Mouse (Mus musculus) ovary, postnatal 10 days (tissue): ENCODE results near the gene Caprin1.

Source experiments
- DNase-seq: peaks from one replicate; pipeline ENCODE4 v3.0.0; 2022; ENCODE audit warnings: low spot score

Caprin1 gene

DNA sequence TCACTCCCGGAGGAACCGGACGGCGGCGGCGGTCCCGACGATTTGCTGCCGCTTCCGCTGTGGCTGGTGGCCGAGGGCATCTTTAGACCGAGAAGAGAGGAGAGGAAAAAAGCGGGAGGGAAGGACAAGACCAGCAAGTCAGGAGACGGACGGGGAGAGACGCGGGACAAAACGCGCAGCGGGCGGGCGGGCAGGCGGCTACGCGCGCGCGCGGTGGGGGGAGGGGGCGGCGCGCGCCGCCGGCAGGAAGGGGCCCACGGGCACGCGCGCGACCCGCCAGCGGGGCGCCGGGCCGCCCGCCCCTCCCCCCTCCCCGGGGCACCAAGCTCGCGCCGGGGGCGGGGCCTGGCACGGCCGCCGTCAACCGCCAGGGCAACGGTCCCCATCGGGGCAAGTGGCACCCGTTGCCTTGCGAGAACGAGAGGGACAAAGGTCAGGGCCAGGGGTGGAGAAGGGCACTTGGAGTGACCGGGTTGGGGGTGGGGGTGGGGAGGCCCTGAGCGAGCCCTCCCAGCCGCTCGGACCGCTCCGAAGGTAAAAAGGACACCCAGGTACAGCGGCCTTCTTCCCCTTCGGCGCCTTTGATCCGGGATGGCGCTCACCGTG lies 485 bp downstream of the Caprin1 start:
- peak; percentile 55 for DNase-seq

DNA sequence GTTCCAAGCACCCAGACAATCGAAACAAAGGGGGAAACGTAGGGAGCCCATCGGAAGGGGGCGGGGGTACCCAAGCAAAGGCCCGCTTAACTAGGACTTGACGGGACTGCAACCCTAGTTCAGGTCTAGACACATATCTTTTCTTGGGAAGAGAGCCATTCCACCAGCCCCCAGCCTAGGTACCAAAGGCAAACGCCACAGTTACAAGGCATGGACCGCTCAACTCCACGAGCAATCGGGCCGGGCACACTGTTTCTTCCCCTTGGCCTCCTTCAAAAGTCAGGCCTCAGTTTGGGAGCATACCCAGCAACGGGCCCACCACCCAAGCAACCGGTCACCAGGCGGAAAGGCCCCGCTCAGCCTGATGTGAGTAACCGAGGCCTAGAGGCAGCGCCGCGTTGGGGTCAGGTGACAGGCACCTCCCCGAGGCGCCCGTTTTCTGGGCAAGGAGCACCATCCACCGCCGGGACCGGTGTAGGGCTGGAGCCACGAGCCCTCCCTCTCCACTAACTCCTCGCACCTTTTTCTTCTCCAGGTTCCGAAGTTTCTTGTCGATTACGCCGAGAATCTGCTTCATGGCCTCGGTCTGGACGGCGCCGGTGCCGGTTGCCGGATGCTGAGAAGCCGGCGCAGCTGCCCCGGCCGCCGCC lies 1.1 kb downstream of the Caprin1 start:
- DNase-seq, result peak; percentile 38

DNA sequence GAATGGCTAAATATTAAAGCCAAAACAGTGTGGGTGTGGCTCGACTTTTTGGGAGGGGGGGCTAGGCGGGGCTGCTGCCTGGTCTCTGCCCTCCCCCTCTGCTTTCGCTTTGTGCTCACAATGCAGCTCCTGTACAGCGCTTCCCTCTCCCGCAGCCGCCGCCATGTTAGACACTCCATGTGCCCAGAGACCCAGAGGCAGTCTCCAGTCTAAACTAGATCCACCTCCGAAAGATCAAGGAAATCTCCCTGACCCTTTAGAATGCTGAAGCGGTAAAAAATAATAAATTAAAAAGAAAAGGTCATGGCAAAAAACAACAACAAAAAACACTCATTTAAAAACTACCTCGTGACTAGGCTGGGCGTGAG lies 1.6 kb downstream of the Caprin1 start:
- DNase-seq, result peak; percentile 24

GRCm38 (mm10) chr2:103792009-103792408 lies 5.4 kb downstream of the Caprin1 start:
- DNase-seq, result no peak

DNA sequence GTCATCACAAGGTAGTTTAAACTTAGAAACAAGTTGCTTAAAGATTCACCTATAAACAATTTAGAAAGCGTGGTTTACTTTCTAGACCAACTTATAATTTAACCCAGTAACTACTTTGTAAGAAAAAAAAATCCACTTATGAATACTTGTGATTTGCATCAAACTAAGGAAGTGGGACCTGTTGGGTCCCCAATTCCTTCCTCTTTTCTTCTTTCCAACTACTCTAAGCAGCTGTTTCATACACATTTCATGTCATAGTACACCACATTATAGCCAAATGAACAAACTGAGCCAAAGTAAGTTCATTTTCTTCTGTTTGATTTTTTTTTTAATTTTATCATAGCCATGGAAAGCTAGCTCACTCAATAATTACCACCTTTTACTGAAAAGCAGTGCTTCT lies 11.7 kb downstream of the Caprin1 start:
- no peak for DNase-seq

GRCm38 (mm10) chr2:103784621-103785020 lies 12.8 kb downstream of the Caprin1 start:
- no peak for DNase-seq

- DNase-seq, result no peak
Measured at GRCm38 (mm10) chr2:103762492-103762891, 35.0 kb downstream of the Caprin1 start.

DNA sequence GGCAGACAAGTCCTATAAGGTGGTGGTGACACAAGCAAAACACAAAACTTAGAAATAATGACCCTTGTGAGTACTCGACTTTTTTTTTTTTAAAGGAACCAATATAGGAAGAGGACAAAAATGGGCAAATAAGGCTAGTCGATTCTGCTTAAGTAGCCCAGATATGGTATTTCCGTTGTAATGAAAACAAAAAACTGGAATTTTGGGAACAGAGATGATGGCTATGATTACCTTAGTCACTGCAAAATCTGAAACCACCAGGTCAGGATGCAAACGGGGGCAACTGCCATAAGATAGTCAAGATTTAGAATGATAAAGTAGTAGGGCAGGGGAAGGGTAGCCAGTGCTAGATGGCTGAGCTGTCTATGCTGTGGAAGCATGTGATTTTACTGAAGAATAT lies 35.5 kb downstream of the Caprin1 start:
- DNase-seq, result no peak

GRCm38 (mm10) chr2:103760906-103761716 lies 36.3 kb downstream of the Caprin1 start, which contains the start of gene Nat10:
TSS of gene Nat10 (minus strand) at chr2:103761270.
- peak; percentile 94 for DNase-seq

- DNase-seq, result no peak
Measured at GRCm38 (mm10) chr2:103760421-103760820, 37.0 kb downstream of the Caprin1 start.

DNA sequence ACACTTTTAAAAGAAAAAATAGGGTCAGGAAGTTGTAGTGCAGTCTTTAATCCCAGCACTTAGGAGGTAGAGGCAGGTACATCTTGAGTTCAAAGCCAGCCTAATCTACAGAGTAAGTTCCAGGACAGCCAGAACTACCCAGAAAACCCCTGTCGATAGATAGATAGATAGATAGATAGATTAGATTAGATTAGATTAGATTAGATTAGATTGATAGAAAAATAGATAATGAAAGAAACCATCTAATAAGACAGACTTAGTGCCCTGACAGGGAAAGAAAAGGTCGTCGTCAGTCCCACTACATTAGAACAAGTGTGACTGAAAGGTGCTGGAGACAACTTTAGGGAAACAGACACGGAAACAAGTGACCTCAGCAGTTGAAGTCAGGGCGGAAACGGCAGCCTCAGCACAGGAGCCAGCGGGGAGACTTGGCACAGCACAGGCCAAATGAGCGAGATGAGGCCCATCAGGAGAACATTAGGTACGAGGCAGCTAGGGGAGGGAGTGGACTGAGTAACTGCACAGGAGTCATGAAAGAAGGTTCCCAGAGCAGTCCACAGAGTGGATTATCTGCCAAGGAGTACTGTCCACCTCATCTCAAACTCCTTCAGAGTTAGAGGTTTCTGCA lies 41.9 kb downstream of the Caprin1 start:
- DNase-seq, result no peak

- DNase-seq, result no peak
Measured at GRCm38 (mm10) chr2:103754614-103755013, 42.8 kb downstream of the Caprin1 start.

DNA sequence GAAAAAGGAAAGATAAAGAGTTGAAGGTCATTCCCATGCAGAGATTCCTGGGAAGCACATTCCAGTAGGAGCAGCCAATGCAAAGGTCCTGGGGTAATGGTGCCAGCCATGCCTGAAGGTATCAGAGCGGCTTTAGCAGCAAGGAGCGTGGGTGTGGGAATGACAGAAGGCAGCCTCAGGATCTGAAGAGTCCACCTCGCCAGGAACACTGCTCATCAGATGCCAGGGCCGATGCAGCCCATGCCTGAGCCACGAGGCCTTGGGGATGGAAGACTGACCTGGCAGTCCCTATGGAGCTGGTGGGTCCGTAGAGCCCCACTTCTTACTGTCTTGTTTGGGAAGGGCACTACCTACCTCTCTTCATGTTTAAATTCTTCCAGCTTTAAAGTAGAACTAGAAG lies 45.7 kb downstream of the Caprin1 start:
- DNase-seq, result no peak

DNA sequence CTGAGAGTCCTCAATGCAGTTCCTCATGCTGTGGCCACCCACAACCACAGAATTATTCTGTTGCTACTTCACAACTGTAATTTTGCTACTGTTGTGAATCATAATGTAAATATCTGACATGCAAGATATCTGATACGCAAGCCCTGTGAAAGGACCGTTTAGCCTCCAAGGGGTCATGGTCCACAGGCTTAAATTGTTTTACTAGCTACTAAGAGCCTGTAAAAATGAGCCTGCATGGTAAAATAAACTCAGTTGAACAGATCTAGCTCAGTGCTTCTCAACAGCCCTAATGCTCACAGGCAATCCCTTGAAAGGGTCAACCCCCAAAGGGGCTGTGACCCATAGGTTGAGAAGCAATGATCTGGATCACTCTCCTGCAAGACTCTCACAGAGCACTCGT lies 48.4 kb downstream of the Caprin1 start:
- no peak for DNase-seq

DNA sequence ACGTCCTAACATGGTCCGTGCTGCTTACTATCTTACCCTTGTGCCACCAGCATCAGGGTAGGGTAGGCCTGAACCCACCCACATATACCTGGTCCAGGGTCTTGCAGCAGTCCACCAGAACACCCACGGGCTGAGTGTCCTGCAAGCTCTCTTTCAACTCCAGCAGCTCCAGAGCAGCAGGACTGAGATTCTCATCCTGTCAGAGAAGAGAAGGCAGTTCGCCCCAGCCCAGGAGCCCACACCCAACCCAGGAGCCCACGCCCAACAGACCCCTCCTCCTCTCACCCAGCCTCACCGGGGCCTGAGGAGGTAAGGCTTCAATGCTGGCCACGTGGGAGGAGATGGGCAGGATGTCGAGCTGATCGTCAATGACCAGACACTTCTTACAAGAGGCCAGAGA lies 49.6 kb downstream of the Caprin1 start:
- DNase-seq, result no peak

GRCm38 (mm10) chr2:103746761-103747160 lies 50.7 kb downstream of the Caprin1 start:
- no peak for DNase-seq

DNA sequence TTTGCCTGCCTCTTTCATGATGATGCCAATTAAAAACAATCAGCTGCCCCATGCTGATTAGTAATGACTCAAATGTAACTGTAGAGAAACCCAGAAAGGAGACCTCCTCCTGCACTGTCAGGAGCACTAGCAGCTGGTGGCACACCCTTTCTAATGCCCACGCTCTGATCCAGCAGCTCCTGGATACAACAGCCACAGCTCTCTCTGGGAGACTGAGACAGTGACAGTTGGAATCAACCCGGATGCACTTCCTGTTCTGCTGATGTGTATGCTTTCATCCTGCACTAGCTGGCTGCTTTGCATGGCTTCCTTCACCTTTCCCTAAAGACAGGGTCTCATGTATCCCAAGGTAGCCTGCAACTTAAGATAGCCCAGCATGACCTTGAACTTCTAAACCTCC lies 51.4 kb downstream of the Caprin1 start:
- DNase-seq, result no peak

GRCm38 (mm10) chr2:103745481-103745880 lies 52.0 kb downstream of the Caprin1 start:
- no peak for DNase-seq

- DNase-seq, result no peak
Measured at GRCm38 (mm10) chr2:103743988-103744387, 53.5 kb downstream of the Caprin1 start.

DNA sequence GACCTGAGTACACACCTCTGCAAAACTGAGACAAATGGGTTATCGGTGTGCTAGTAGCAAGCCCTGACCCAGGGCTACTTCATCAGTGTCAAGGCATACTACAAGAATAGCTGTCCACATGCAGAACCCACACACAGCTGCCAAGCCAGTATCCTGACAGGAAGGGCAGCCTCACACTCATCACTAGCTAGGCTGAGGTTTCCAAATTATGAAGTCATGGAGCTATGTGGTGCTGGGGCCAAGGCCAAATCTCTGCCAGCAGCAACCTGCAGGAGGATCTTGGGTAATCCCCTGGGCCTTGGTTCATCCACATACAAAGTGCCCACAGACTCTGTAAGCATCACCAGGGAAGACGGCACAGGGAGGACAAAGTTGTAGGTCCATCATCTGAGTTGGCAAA lies 53.9 kb downstream of the Caprin1 start:
- no peak for DNase-seq

- no peak for DNase-seq
Measured at GRCm38 (mm10) chr2:103742821-103743220, 54.6 kb downstream of the Caprin1 start.

- DNase-seq, result no peak
Measured at GRCm38 (mm10) chr2:103731423-103731822, 66.0 kb downstream of the Caprin1 start.

DNA sequence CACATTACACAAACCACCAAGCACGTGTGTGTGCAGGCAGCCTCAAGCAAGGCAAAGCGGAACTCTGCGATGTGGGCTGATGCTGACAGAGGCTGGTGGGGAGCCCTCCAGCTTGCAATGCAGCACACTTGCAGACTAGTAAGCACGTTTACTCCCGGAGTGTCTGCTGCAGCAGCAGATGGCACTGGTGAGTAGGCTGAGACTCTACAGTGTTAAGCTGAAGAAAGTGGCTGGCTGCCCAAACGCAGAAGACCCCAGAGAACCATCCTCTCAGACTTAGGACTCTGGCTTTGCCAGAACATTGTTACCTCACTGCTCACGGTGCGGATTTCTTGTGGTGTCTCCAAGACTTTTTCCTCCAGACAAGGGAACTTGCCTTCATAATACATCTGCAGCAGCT lies 66.5 kb downstream of the Caprin1 start:
- no peak for DNase-seq
